Mouse (Mus musculus) stomach, postnatal 0 days (tissue): ENCODE measurements around the gene Myt1l. TPM values are rescaled to one million over a fixed set of nuclear protein-coding genes. Genes with fewer than 3 reads are reported as not detected.
A peak's percentile ranks its signal among the peaks of the same experiment; 100 is the strongest.

ENCODE experiments used
- ATAC-seq: fragments of 200-750 bp; cut with Nextera tagmentation; 2 replicates; pipeline ENCODE4 v1.8.0; 2017; ENCODE audit not compliant: low FRiP score, low TSS enrichment
- DNase-seq: peaks from one replicate; pipeline ENCODE4 v3.0.0-alpha.2; 2016; ENCODE audit warnings: low spot score
- H3K27ac ChIP-seq: fragments of 300-500 bp; sonication (generic); replicated peaks from 2 replicates; pipeline ENCODE4 v1.5.1; 2014; ENCODE audit warnings: mild to moderate bottlenecking, control low read depth
- H3K27me3 ChIP-seq: fragments of 300-500 bp; sonication (generic); 2 replicates; pipeline ENCODE4 v1.6.1; 2014; ENCODE audit warnings: low read length; ENCODE audit not compliant: control insufficient read depth, insufficient read depth
- H3K36me3 ChIP-seq: fragments of 300-500 bp; sonication (generic); 2 replicates; pipeline ENCODE4 v1.6.1; 2014; ENCODE audit warnings: low read length, mixed read lengths; ENCODE audit not compliant: control insufficient read depth, insufficient read depth
- H3K4me1 ChIP-seq: fragments of 300-500 bp; sonication (generic); replicated peaks from 2 replicates; pipeline ENCODE4 v1.6.1; 2014; ENCODE audit warnings: antibody characterized with exemption; ENCODE audit not compliant: control insufficient read depth, insufficient read depth
- H3K4me2 ChIP-seq: fragments of 300-500 bp; sonication (generic); replicated peaks from 2 replicates; pipeline ENCODE4 v1.6.1; 2014; ENCODE audit warnings: low read depth, mild to moderate bottlenecking, control low read depth, moderate library complexity
- H3K4me3 ChIP-seq: fragments of 300-500 bp; sonication (generic); 2 replicates; pipeline ENCODE4 v1.5.1; 2014; ENCODE audit warnings: low read depth, low read length, control low read depth
- H3K9ac ChIP-seq: fragments of 300-500 bp; sonication (generic); 2 replicates; pipeline ENCODE4 v1.6.1; 2014; ENCODE audit warnings: mild to moderate bottlenecking, low read length, control low read depth, mixed read lengths
- H3K9me3 ChIP-seq: fragments of 300-500 bp; sonication (generic); 2 replicates; pipeline ENCODE4 v1.6.1; 2016; ENCODE audit warnings: low read length; ENCODE audit not compliant: control insufficient read depth
- CTCF ChIP-seq: IDR thresholded peaks from 2 replicates; pipeline ENCODE4 v1.5.1; 2016; ENCODE audit warnings: antibody characterized with exemption, low read depth, mild to moderate bottlenecking, moderate library complexity
- EP300 ChIP-seq: optimal IDR thresholded peaks from 2 replicates; pipeline ENCODE3; 2016; ENCODE audit warnings: antibody characterized with exemption
- WGBS: fragments of 180-500 bp; shearing (Covaris S2); extraction: QIAGEN DNeasy Blood & Tissue Kit; methylation state at CpG from one replicate; pipeline ENCODE4 v1.1.7; 2014; 5-methylcytosine and 5-hydroxymethylcytosine counted together
- polyA plus RNA-seq: library from polyadenylated mRNA; unstranded; fragments of >200 nt; fragmentation: Nextera tagmentation; extraction: Ambion mirVana; gene quantifications from 2 replicates; pipeline ENCODE4 v1.2.1, GENCODE M21; 2015

Myt1l gene
- polyA plus RNA-seq, 1 experiment from 2014 or later, result 0.76 TPM

GRCm38 (mm10) chr12:29606221-29606620 is 78.0 kb downstream of the Myt1l start:
- Histone ChIP-seq H3K27ac (no peak overlapping the region), H3K4me1 (no peaks in the 10 kb centered on the region), H3K4me2 (no peak overlapping the region), H3K27me3 (no peaks in the 10 kb centered on the region), H3K4me3 (no peak overlapping the region), H3K36me3 (no peaks in the 10 kb centered on the region), H3K9me3 (no peaks in the 10 kb centered on the region), H3K9ac (no peak overlapping the region)
- 86% methylated on average over 6 of the region's 6 CpGs for WGBS
- no peak for ATAC-seq
- TF ChIP-seq CTCF, result no peak
- TF ChIP-seq EP300, result no peak
- DNase-seq, result no peak

GRCm38 (mm10) chr12:29617746-29618145 is 89.6 kb downstream of the Myt1l start:
- H3K4me1 ChIP-seq, result no peaks in the 10 kb centered on the region
- ATAC-seq (no peak), DNase-seq (no peak)
- no peak for TF ChIP-seq EP300
- TF ChIP-seq CTCF, result no peak
- no peak overlapping the region for H3K27ac ChIP-seq
- H3K36me3 ChIP-seq, result no peaks in the 10 kb centered on the region
- H3K27me3 ChIP-seq, result no peaks in the 10 kb centered on the region
- H3K4me2 ChIP-seq, result no peak overlapping the region
- H3K9ac ChIP-seq, result no peak overlapping the region
- no peak overlapping the region for H3K4me3 ChIP-seq
- H3K9me3 ChIP-seq, result no peaks in the 10 kb centered on the region

GRCm38 (mm10) chr12:29621530-29621929 is 93.3 kb downstream of the Myt1l start:
- WGBS, result 49% methylated on average over 5 of the region's 5 CpGs
- Histone ChIP-seq H3K36me3 (no peaks in the 10 kb centered on the region), H3K4me1 (no peaks in the 10 kb centered on the region), H3K4me3 (no peak overlapping the region), H3K27me3 (no peaks in the 10 kb centered on the region), H3K27ac (no peak overlapping the region), H3K4me2 (no peak overlapping the region), H3K9ac (no peak overlapping the region), H3K9me3 (no peaks in the 10 kb centered on the region)
- no peak for DNase-seq
- no peak for ATAC-seq
- no peak for TF ChIP-seq CTCF
- no peak for TF ChIP-seq EP300

GRCm38 (mm10) chr12:29627956-29628750 is 100.0 kb downstream of the Myt1l start:
- H3K9ac ChIP-seq, result no peak overlapping the region
- WGBS, result 66% methylated on average over 15 of the region's 15 CpGs
- H3K4me1 ChIP-seq, result no peaks in the 10 kb centered on the region
- TF ChIP-seq EP300 (no peak), CTCF (peak; percentile 65)
- ATAC-seq, result no peak
- no peak for DNase-seq
- no peak overlapping the region for H3K4me3 ChIP-seq
- no peaks in the 10 kb centered on the region for H3K9me3 ChIP-seq
- H3K27me3 ChIP-seq, result no peaks in the 10 kb centered on the region
- H3K4me2 ChIP-seq, result no peak overlapping the region
- H3K27ac ChIP-seq, result no peak overlapping the region
- no peaks in the 10 kb centered on the region for H3K36me3 ChIP-seq

- H3K9me3 ChIP-seq, result no peaks in the 10 kb centered on the region
- H3K4me2 ChIP-seq, result no peak overlapping the region
- no peak overlapping the region for H3K9ac ChIP-seq
- no peaks in the 10 kb centered on the region for H3K4me1 ChIP-seq
- H3K27me3 ChIP-seq, result no peaks in the 10 kb centered on the region
- ATAC-seq (no peak), DNase-seq (no peak)
- no peak overlapping the region for H3K4me3 ChIP-seq
- 83% methylated on average over 10 of the region's 10 CpGs for WGBS
- no peaks in the 10 kb centered on the region for H3K36me3 ChIP-seq
- TF ChIP-seq CTCF (no peak), EP300 (no peak)
- no peak overlapping the region for H3K27ac ChIP-seq
These were observed 101.8 kb downstream of the Myt1l start for GRCm38 (mm10) chr12:29629875-29630538.

- ATAC-seq (no peak), DNase-seq (no peak)
- H3K4me2 ChIP-seq, result no peak overlapping the region
- H3K36me3 ChIP-seq, result no peaks in the 10 kb centered on the region
- no peaks in the 10 kb centered on the region for H3K4me1 ChIP-seq
- H3K9ac ChIP-seq, result no peak overlapping the region
- no peaks in the 10 kb centered on the region for H3K9me3 ChIP-seq
- no peak overlapping the region for H3K4me3 ChIP-seq
- no peak overlapping the region for H3K27ac ChIP-seq
- TF ChIP-seq EP300 (no peak), CTCF (no peak)
- WGBS, result 92% methylated on average over 2 of the region's 2 CpGs
- H3K27me3 ChIP-seq, result no peaks in the 10 kb centered on the region
These were observed 106.3 kb downstream of the Myt1l start for GRCm38 (mm10) chr12:29634509-29634908.
